ENCODE assay signal across 23 mouse cellular contexts in the genomic region with DNA sequence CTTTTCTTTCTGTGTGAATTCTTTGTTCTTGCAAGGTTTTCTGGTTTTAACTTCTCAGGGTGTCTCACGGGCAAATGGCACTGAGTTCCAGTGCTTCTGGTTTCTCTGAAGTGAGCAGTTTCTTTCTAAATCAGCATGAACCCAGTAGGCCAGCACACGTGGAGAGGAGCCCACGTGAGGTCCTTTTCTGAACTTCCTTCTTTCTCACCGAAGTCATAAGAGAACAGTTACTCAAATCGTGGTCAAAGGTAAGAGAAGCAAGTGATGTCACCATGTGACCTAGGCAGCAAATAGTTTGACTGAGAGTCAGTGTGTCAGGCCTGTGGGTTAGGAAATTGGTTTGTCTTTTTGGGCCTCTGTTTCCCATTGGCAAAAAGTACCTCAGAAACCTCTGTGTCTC.
A peak's percentile ranks its signal among the peaks of the same experiment; 100 is the strongest.
DNase-seq lines count a peak whose midpoint lies in the region; ATAC-seq and TF ChIP-seq lines count a peak whose summit lies in the region.
"Had no signal": no experiment of that assay in that cellular context is flagged by ENCODE, and none has a peak within 500 bp of the region (broad histone marks: within the 10 kb centered on the region; RNA-seq: fewer than 3 reads in every experiment).

No protein-coding gene starts in this region.

- H3K4me1 ChIP-seq in lung, adult 2 months (ENCODE audit: control insufficient read depth, insufficient read depth, low read length): no peaks in the 10 kb centered on the region
- H3K4me1 ChIP-seq: limb, embryonic 13.5 days had no signal

- no peak overlapping the region for H3K4me3 ChIP-seq in lung, adult 2 months (replicated peaks; ENCODE audit: extremely low read depth, low read depth, low read length)
- H3K4me3 ChIP-seq: embryonic facial prominence, embryonic 15.5 days; heart, adult 2 months; limb, embryonic 13.5 days; midbrain, embryonic 12.5 days; neural tube, embryonic 12.5 days had no signal

- WGBS in lung, adult 2 months: 61% methylated on average over 5 of the region's 5 CpGs

- no peak for TF ChIP-seq POLR2A in lung, adult 2 months (IDR thresholded peaks at IDR 0.05; ENCODE audit: borderline replicate concordance, extremely low read depth, low read depth, low read length)

- TF ChIP-seq CTCF in lung, adult 2 months (IDR thresholded peaks at IDR 0.05; ENCODE audit: insufficient read depth, low read length): no peak

- no peak for ATAC-seq in CD4-positive, CD25-positive, alpha-beta regulatory T cell, adult 4 months
- peak; percentile 50; the same call in 1 of the 2 replicates for ATAC-seq in megakaryocyte progenitor cell, adult 5-6 weeks (replicated peaks; ENCODE audit: poor library complexity)
- ATAC-seq: forebrain, embryonic 14.5 days had no signal

- DNase-seq in CD4-positive, CD25-positive, alpha-beta regulatory T cell, adult 2 months (ENCODE audit: low read depth, low spot score): peak; percentile 6
- DNase-seq in lung, adult 18-20 months: peak; percentile 10 to 35
- DNase-seq in lung, adult 2 months: no peak
- DNase-seq in c-Kit-positive CD71-negative TER-119-negative erythroid progenitor cells, embryonic 14.5 days (ENCODE audit: low read depth): peak; percentile 4
- no peak for DNase-seq in neural tube, embryonic 10.5 days (ENCODE audit: extremely low spot score, low spot score)
- DNase-seq in layer of hippocampus, postnatal 36 days: no peak
- DNase-seq: adrenal gland, postnatal 14 days; cerebellum, adult 8-10 months; cerebellum, postnatal 36 days; heart, adult 2 months; kidney, adult 9 months; kidney, postnatal 14 days; retina, postnatal 1 day; right cerebral cortex, postnatal 25 days; spleen, adult 18-20 months; thymus, postnatal 36 days had no signal

Comparison
In these comparisons a context has a peak if more than half of its experiments do, and no peak if none do; other contexts are left out.
1. DNase-seq: peak in CD4-positive, CD25-positive, alpha-beta regulatory T cell, adult 2 months (single experiment), lung, adult 18-20 months (2 of 2) and c-Kit-positive CD71-negative TER-119-negative erythroid progenitor cells, embryonic 14.5 days (single experiment); none in lung, adult 2 months (single experiment), neural tube, embryonic 10.5 days (single experiment) and layer of hippocampus, postnatal 36 days (0 of 2).